Mouse (Mus musculus) embryo, embryonic 9.5 days (tissue): ENCODE data around the gene Plxnd1.

ENCODE experiments used
- DNase-seq: peaks from one replicate; pipeline ENCODE4 v3.0.0-alpha.2; 2017; ENCODE audit errors: extremely low spot score

Plxnd1 gene

DNA sequence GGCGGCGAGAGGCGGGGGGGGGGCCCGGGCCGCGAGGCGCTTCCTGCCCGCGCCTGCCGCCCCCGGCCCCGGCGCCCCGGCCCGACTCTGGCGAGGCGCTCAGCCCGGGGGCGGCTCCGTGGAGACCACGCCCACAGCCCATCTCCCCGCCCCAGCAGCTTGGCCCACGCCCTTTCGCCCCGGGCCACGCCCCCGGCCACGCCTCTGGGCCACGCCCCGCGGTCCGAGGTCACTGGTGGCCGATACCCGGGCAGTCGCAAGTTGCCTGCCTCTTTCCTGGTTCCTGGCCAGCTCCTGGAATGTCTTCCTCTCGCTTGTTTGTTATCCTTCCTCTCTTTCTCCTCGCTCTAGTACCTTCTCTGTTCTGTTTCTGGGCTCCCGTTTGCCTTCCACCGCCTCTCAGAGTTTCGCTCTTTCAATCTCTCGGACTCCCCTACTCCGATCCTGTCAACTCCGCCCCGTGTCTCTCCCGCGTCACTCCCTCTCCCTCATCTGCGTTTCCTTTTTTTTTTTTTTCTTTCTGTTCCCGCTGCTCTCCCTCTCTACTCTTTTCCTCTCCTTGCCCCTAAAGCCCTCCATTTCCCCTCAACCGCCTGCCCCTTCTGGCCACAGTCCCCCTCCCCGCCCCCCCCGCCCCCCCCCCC is at the start of gene Plxnd1:
Plxnd1 (minus strand) TSS at position 129 of the 644 bp plus-strand sequence.
- DNase-seq = peak; percentile 96

DNA sequence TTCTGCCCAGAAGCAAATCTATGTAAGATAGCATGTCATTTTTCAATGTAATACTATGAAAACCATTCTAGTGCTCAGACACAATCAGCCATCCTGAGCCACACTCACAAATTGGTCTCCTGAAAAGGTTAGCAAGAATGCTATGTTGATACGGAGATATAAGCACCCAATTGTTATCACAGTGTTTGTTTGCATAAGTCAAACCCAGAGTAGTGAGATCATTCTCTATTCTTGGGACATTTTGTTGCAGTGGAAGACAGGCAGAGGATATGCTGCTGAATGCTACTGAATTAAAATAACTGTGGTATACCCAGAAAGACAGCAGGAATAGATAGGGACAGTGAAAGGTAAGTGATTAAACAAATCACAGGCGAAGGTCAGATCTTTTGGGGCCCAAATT is 49.2 kb upstream of the Plxnd1 start:
- DNase-seq = no peak

DNA sequence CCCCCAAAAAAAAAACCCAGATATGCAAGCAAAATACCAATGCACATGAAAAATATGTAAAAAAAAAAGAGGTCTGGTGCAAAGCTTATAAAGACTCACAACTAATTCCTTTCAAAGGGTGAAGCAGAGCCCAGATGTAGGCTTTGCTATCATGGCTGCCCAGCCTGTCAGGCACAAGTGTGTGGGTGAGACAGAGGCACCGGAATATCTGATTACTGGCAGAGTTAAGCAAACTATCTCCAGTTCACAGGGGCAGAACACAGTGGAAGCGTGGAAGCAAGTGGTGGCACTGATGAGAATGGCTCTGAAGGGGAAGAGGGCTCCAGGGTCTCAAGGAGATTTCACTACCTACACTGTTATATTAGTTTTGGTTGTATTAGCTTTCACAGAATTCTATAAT is 43.4 kb upstream of the Plxnd1 start:
- DNase-seq = no peak

DNA sequence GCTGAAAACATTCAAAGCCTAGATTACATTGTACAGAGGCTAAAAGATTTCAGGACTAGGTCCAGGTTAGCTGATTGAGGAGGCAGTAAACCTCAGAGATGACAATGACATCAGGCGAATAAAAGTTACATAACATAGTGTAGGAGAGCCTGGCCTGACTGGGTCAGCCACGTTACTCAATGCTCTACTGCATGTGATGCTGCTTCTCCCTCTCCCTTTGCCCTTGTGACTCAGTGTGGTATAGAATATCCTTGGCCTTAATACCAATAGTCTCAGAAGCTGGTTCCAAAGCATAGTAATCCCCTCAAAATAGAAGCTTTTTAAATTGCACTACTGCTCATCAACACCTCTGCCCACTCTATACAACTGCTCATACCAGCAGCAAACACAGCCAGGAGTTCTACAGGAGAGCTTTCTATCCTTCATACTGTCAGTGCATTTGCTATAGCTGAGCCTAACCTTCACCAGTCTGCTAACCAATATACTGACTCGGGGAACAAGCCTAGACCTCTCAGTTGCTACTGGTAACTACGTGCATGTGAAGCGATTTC is 42.6 kb upstream of the Plxnd1 start:
- DNase-seq = no peak

DNA sequence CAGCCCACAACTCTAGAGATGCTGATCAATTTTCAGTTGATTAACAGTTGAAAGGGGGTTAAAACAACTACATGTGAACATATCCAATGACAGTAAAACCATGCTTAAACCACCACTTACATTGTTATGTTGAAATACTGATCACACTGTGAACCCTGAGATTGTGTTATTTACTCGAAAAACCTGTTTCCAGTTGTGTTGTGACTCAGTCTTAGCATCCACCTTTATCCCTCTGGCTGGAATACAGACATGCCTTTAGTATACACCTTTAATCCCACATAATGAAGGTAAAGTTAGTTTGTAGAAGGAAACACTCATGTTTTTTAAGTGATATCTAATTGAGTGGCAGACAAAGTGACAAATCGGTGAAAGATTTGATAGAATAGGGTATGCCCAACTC is 41.8 kb upstream of the Plxnd1 start:
- DNase-seq = no peak

DNA sequence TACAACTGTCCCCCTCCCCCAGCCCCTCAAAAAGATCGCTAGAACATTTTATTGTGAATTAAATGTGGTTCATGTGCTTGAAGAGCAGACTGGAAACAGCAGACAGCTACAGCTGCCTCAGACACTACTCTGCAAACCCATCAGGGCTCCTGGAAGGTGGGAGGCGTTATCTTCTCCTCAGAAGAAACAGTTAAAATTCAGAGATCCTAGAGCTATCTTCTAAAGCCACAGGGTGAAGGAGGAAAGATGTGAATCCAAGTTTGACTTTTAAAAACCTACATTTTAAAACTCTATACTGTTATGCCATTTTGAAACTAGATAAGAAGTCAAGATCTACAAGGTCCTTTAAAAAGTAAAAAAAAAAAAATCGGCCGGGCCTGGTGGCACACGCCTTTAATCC is 36.2 kb upstream of the Plxnd1 start:
- no peak for DNase-seq

DNA sequence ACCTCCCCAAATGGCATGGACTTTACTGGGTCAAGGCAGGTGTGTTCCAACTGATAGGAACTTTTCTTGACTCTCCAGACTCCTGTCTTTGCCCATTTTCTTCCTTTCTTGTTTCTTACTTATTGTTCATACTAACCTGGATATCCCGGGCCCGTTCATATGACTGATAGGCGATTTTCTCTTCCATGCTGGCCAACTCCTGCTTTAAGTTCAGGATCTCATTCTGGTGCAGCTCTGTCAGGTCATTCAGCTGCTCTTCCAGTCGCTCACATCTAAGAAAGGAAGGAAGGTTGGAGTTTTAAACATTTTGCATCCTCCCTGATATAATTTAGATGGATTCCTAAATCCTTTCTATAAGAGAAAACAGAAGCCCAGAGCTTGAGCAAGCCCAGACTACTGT is 29.9 kb upstream of the Plxnd1 start:
- no peak for DNase-seq

DNA sequence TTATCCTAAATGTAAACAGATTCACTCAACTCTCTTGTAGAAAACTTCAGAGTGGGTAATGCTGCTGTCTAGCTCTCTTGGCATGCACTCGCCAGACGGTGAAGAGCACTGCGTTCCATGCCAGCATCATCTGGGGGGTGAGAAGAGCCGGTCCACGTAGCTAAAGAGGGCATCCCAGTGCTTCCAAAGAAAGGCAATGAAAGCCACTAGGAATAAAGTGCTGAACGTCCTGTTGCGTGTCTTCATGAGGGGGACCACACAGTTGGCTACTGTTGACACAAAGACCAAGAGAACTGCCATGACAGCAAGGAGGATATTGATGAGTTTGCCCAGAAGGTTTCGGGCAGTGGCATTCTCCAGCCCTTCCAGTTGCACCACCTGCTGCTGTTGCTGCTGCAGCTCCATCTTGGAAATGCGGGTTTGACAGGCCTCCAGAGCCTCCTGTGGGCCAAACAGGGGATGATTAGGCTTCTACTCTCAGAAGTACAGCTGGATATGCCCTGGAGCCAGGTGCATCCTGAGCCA is 27.2 kb upstream of the Plxnd1 start:
- DNase-seq = no peak

DNA sequence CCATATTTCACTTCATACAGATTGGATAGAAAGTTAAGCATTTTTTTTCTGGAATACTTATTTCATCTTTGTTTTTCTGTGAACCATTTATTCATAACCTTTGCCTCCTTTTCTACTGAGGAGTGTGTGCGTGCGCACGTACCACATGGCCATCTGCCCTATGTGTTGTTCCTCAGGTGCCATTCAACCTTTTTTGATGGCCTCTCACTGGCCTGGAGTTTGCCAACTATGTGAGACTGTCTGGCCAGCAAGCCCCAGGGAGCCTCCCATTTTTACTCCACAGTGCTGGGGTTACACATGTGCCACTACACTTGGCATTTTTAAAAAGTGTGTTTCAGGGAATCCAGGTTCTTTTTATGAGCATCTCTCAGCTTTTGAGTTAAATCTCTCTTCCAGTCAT is 21.1 kb upstream of the Plxnd1 start:
- DNase-seq = no peak

DNA sequence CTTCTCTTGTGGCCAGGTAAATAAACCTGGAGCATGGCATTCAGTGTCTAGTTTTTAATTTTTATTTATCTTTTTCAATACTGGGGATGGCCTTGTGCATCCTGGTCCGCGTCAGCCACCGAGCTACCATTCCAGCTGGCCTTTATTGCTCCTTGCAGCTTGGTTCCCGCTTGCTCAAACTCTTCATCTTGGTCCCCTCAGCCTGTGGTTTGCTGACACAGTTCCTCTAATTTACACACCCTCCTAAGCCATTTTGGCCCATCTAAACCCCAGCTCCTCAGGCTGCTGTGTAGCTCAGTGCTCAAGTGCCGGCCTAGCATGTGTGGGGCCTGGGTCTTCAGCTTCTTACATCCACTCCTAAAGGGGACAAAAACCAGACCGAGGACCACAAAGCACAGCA is 19.3 kb upstream of the Plxnd1 start:
- DNase-seq = no peak

DNA sequence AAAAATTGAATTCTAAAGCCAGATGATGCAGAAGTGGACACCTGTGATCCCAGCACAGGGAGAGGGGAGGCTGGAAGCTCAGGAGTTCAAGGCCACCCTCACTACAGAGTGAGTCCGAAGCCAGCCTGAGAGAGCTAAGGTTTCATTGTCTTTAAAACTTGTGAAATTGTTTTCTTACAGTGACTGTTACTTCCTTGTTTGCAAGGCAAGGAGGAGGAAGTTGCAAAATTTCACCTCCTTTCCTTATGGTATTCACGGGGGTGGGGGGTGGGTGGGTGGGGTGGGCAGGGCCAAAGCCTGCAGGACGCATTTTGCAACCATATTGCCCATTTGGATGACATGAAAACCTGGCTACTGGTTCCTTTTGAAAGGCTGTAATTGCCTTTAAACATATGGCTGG is 18.9 kb upstream of the Plxnd1 start:
- DNase-seq = no peak

DNA sequence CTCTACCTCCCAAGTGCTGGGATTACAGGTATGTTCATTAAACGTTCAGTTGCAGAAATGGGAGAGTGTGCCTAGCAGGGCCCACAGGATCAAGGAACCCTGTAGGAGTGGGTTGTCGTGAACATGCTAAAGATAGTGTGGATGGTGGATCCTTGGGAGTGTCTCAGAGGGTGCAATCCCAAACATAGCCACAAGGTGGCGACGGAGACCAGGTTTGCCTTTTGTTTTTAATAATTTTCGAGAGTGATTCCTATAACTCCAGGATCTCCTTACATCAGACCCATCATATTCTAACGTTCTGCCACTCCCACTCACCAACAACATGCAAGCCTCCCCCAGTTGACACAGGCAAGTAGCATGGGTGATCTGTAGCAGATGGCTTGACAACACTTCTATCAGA is 15.7 kb upstream of the Plxnd1 start:
- peak; percentile 79 for DNase-seq

DNA sequence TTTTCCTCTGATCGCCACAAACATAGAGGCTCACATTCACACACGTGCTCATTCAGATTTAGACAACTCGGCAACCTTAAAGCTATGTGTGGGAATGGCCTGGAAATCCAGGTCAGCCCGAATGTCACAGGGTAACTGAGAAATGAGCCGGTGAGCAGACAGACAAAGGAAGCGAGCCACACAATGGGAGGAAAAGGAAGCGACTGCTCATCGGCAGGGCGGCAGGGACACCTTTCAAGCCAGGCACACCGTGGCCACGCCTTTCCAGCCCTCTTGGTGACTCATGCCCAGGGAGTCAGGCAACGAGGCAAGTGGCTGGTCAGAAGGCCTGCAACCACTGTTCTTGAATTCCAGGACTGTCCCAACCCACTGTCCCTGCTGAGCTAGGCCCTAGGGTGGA is 14.6 kb upstream of the Plxnd1 start:
- DNase-seq = no peak

DNA sequence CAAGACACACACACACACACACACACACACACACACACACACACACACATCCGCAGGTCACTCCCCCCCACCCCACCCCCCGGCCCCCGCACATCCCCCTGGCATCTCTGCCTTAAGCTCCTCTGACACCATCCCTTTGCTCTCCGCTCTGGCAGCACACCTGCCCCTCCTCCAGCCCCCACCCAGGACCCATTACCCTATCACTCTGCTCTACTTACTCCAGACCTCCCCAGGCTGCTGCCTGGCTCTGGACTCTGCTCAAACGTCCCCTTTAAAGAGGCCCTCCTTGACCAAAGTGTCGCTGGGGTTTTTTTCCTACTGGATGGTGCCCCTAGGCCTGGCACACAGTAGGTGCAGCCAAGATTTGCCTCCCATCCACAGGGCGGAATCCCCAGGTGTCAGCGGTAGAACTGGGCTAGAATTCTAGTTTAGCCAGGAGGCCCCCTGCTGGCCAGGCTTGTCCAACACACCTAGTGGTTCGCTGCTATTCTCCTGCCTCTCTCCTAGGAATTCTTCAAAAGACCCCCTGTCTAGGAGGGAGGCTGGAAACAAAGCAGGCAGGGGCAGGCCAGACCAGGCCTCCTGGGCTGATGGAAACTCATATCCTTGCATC is 12.9 kb upstream of the Plxnd1 start:
- peak; percentile 70 for DNase-seq

DNA sequence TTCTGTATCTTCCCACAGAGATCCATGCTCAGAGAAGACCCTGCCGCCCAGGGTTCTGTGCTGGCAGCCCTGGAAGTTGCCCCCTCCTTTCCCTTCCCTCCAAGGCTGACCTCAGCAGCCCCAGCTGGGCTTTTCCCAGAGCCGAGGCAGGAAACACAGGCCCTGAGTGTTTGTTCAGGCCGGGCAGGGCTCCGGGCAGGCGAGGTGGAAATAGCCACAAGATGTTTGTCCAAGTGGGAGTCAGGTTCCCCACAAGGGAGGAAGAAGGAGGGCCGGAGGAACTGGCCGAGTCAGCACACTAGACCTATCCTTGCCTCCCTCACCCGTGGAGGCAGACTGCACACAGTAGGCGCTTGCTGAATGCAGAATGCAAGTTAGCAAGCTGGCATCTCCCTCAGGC is 11.9 kb upstream of the Plxnd1 start:
- DNase-seq = peak; percentile 49

DNA sequence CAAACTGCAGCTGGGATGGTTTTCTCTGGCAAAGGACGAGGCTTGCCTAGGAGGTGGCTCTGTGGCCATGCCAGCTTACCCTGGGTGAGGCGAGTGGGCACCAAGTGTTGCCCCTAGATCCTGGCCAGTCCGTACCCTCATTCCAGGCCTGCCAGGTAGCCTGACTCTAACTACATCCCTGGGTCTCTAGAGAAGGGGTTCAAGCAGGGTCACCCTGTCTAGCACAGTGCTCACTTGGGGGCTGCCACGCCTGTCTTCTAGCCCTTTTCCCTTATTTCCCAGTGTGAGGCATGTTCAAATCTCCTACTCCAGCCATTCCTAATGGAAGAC is 11.1 kb upstream of the Plxnd1 start:
- no peak for DNase-seq

DNA sequence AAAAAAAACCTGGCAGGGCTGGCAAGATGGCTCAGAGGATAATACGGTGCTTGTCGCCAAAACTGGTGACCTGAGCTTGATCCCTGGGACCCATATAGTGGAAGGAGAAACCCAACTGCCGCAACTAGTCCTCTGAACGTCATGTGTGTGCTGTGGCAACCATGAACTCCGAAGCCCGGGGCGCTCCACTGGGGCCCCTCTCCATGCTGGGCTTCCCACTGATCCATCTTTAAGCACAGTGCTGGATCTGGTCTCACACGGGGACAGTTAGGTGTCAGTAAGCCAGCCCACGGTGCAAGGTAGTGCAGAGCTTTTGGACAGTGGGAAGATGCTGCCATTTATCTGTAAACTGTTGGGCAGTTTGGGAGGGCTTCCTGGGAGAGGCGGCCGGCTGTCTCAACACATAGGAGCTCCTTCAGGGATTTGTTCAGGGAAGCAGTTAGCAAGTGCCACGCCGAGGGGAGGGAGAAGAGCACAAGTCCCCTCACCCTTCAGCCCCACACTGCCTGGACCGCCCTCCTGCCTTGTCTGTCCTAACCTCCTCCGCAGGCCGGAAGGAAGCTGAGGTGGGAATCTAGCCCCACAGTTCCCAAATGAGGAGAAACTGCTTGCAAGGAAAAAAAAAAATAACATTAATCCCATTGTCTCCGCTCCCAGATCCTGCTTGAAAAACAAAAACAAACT is 10.6 kb upstream of the Plxnd1 start:
- no peak for DNase-seq

DNA sequence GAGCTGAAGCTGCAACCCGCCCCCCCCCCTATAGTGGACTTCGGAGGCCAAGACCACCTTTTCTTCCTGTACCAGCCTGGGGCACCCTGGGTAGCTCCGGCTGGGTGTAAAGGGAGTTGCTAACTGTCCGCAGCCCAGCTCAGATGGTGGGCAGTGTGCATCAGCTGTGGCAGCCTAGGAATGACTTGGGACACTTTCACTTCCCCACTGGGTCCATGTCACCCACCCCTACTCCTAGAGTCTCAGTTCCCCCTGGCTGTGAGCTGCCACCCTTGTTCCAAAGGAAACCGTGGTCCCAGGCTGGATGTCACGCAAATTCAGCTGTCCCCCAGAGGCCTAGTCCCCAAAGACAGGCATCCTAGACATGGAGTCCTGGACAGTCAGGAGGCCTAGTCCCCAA is 9.9 kb upstream of the Plxnd1 start:
- DNase-seq = no peak

DNA sequence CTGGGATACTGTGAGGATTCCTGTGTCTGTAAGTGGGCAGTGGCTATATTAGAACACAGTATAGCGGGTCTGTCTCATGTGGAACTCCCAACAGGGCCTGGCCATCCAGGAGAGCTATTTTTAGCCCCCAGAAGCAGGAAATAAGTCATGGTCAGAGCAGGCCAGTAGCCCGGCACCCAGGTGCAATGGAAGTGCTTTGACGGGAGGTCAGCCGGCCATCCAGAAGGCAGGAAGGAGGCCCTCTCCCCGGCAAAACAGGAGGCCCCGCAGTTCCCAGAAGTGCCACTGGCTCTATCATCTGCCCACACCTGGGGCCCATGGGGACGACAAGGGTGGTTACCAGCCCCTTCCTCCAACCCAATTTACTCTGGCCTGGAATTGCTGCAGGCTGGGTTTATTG is 9.3 kb upstream of the Plxnd1 start:
- DNase-seq = no peak

DNA sequence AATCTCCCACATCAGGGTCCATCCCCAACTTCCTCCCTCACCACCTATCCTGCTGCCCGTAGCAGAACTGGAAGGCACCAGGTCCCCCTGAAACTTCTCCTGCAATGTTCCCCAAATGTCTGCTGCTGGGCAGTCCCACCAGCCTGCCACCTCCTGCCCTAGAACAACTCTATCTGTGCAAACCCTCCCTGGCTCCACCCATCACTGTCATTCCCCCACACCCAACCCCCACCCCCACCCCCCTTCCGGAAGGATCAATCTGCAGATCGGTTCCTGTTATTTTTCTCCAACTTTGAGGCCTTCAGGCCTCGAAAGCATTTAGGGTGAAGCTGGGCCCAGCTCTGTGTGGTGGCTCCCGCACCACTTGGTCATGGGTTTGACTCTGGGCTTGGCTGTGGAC is 8.7 kb upstream of the Plxnd1 start:
- no peak for DNase-seq

DNA sequence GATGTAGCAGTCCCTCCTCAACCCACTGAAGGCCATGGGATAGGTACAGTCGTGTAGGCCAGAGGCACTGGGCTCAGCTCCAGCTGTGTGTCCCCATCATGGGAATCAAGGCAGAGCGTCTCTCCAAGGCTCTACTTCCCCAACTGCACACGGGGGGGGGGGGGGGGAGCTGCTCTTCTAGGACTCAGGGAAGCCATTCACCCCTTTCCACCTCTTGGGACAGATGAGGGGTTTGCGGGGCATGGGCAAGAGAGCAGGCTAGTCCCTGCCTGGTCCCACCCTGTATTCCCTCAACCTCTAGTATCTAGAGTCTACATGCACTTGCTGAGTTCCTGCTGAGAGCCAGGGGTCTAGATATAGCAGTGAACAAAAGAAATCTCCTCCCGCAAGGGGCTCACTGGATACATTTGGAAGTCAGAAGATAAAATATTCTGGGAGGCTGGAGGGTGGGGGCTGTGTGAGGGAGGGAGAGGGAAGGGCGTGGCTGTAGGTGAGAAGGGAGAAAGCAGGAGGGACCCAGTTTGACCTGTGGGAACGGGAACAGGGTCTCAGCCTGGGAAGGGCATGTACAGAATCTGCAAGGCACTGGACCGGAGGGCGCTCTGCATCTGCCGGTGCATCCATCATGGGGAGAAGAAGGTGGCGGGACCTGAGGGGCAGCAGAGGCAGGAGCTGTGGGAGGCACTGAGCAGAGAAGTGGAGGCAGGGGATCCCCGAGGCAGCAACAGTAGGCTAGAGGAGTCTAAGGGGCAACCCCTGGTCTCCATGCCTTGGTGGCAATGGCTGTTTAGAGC is 7.7 kb upstream of the Plxnd1 start:
- no peak for DNase-seq

DNA sequence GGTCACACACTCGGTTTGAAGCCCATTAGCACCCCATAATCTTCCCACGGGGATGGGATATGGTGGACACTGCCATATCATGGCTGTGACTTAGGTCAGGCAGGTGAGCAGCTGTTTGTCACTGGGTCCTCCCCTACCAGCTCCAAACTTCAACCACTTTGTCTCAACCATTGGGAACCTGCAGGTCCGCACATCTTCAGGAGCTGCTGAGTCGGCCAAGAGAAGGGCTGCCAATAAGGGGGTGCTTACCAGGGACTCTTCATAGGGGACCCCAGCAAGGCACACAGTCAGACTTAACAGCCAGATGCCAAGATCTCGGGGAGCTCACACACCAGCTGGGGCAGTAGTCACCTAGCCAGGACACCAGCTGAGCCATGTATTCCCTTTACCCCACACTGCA is 6.0 kb upstream of the Plxnd1 start:
- no peak for DNase-seq
